Mouse (Mus musculus) lung, adult 2 months (tissue): ENCODE results near the gene Ctnnb1.

Experiments
- CTCF ChIP-seq: fragments of 200-500 bp; IDR thresholded peaks from 2 replicates; pipeline ENCODE4 v1.5.1; 2011; ENCODE audit warnings: mild to moderate bottlenecking, low read length, control low read depth; ENCODE audit not compliant: insufficient read depth
- POLR2A ChIP-seq: fragments of 200-500 bp; IDR thresholded peaks from 2 replicates; pipeline ENCODE4 v1.6.1; 2011; ENCODE audit warnings: low read depth, mild to moderate bottlenecking, control low read depth, low read length, borderline replicate concordance; ENCODE audit errors: extremely low read depth

DNA sequence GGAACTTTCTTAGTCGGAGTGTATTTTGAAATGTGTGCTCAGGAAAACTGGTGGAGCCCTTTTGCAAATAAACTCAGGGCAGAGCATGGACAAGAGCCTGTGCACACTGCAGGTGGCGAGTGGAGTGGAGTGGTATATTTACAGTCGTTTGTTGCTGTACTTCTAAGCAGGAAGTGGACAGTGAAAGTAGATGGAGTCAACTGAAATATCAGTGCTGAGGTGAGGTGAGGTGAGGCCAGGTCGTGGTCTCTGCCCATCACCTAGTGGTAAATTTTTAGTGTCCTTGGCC is 6.6 kb downstream of the Ctnnb1 start:
- TF ChIP-seq POLR2A, result no peak
- no peak for TF ChIP-seq CTCF
